Mouse (Mus musculus): ENCODE results near the gene Fmnl3. TPM values are rescaled to one million over a fixed set of nuclear protein-coding genes. Genes with fewer than 3 reads are reported as not detected.

Fmnl3 gene
- polyA plus RNA-seq (2015; fragmentation: Nextera tagmentation; extraction: Ambion mirVana) = 29.0 and 29.5 TPM in 2 replicates

DNA sequence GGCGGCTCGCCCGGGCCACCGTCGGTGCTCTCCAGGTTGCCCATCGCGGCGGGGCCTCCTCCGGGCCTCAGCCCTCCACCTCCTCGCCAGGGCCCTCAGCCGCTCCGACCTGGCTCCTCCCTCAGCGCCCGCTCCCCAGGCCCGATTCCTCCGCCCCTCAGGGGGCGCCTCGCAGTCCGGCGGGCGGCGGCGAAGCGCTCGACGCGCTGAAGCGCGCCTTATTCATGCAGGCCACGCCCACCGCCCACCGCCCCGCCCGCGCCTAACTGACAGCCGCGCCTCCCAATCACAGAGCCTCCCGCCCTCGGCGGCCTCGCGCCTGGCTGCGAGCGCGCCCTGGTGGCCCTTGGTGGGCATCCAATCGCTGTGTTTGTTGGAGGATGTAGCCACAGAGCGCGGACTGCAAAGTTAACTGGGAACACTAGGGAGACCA, at the start of gene Fmnl3:
Gene Fmnl3 (minus strand): TSS at position 224 of the 433 bp plus-strand sequence.
- peak within 1 kb of the TSS; percentile 82 for H3K4me3 ChIP-seq
- peak; percentile 95 for ATAC-seq (ENCODE audit: insufficient number of reproducible peaks, insufficient read depth, low FRiP score, low TSS enrichment, low read depth)
- H3K27me3 ChIP-seq = no peaks in the 10 kb centered on the region
- H3K9ac ChIP-seq = peak within 1 kb of the TSS; percentile 85
- H3K9me3 ChIP-seq = no peaks in the 10 kb centered on the region
- peak within 1 kb of the TSS; percentile 62 for H3K4me2 ChIP-seq
- H3K4me1 ChIP-seq = peaks cover 16% of the 10 kb centered on the region
- H3K27ac ChIP-seq = peak within 1 kb of the TSS; percentile 96
- H3K36me3 ChIP-seq = no peaks in the 10 kb centered on the region
- under 1% methylated on average over 48 of the region's 48 CpGs for WGBS

DNA sequence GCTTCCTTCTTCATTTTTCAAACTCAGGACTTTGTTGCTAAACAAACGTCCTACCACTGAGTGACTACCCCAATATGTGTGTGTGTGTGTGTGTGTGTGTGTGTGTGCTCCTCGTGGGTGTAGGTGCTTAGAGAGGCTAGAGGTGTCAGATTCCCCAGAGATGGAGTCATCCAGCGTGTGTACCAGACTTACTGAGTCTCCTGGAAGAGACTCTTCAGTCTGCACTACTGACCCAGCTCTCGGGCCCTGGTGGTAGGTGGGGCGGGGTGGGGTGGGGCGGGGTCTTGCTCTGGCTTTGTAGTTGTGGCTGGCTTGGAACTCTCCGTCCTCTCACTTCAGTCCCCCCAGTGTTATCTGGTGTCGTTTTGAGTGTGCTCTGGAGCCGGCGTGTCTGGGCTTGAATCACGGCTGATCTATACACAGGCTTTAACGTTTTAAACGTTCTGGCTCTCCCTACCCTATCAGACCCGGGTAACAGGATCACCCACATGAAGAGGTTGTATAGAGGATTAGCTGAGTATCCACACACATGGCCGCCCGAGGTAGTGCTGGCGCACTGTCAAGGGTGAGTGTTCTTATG, 47.5 kb upstream of the Fmnl3 start:
- ATAC-seq (ENCODE audit: insufficient number of reproducible peaks, insufficient read depth, low FRiP score, low TSS enrichment, low read depth) = no peak
- Histone ChIP-seq H3K4me1 (peaks cover 33% of the 10 kb centered on the region), H3K36me3 (peaks cover 17% of the 10 kb centered on the region), H3K27me3 (no peaks in the 10 kb centered on the region), H3K27ac (0 out of 2 replicates have a peak overlapping the region, but pooled peaks have one; percentile 41), H3K9me3 (no peaks in the 10 kb centered on the region), H3K4me2 (no peak overlapping the region), H3K4me3 (no peak overlapping the region), H3K9ac (no peak overlapping the region)
- WGBS = 33% methylated on average over 17 of the region's 17 CpGs

DNA sequence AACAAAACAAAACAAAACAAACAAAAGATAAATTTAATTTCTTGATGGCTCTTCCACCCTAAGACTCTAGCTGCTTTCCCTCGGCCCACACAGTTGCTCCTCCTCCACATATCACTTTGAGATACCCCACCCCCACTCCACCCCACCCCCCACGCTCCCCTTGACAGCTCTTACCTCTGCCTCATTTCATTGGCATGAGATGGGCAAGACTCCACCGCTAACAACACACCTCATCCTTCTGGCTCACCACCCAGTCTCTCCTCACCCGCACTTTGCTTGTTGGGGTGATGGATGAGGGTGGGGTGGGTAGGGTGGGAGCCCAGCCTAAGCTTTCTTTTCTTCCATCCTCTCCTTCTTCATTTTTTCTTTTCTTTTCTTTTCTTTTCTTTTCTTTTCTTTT, 46.7 kb upstream of the Fmnl3 start:
- Histone ChIP-seq H3K4me3 (no peak overlapping the region), H3K36me3 (peaks cover 8% of the 10 kb centered on the region), H3K27me3 (no peaks in the 10 kb centered on the region), H3K4me2 (no peak overlapping the region), H3K4me1 (peaks cover 33% of the 10 kb centered on the region), H3K27ac (no peak overlapping the region), H3K9ac (no peak overlapping the region), H3K9me3 (no peaks in the 10 kb centered on the region)
- 49% methylated on average over 4 of the region's 4 CpGs for WGBS
- no peak for ATAC-seq (ENCODE audit: insufficient number of reproducible peaks, insufficient read depth, low FRiP score, low TSS enrichment, low read depth)

DNA sequence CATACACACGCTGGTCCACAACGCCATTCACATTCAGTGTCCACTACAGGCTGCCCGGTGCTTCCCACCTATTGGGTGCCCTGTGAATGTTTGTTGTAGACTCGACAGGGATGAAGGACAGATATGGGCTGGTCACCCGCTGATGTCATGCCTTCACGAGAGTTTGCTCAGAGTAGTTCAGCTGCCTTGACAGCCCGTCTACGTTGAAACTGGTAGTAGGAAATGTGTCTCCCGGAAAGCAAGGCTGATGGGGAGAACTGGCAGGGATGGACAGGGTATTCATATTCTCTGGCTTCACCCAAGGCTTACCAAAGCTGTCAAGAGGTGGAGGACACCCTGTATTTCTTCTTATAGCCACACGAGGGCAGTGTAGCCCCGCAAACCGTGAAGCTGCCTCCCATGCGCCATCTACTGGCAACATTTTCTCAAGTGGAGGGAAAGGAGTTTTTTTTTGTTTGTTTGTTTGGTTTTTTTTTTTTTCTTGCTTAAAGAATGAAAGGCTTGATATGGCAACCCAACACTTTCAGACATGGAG, 46.1 kb upstream of the Fmnl3 start:
- Histone ChIP-seq H3K9ac (no peak overlapping the region), H3K27ac (no peak overlapping the region), H3K36me3 (peaks cover 3% of the 10 kb centered on the region; the same call in 1 of the 2 replicates), H3K4me2 (no peak overlapping the region; the same call in 1 of the 2 replicates), H3K4me3 (peak overlapping the region; percentile 12; the same call in 1 of the 2 replicates), H3K9me3 (no peaks in the 10 kb centered on the region), H3K27me3 (no peaks in the 10 kb centered on the region), H3K4me1 (peaks cover 30% of the 10 kb centered on the region)
- WGBS = 21% methylated on average over 13 of the region's 13 CpGs
- ATAC-seq (ENCODE audit: insufficient number of reproducible peaks, insufficient read depth, low FRiP score, low TSS enrichment, low read depth) = no peak

DNA sequence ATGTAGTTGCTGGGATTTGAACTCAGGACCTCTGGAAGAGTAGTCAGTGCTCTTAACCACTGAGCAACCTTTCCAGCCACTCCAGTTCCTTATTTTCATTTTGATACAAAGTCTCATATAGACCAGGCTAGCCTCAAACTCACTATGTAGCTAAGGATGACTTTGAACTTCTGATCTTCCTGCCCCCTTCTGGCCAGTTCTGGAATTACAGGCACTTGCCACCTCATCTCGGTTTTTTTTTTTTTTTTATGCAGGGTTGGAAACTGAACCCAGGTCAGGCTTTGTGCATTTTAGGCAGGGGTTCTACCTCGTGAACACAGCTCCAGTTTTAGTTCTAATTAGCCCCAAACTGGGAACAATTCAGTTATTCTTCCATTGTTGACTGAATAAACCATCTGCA, 45.5 kb upstream of the Fmnl3 start:
- H3K27ac ChIP-seq = no peak overlapping the region
- H3K4me2 ChIP-seq = no peak overlapping the region
- H3K36me3 ChIP-seq = no peaks in the 10 kb centered on the region
- H3K27me3 ChIP-seq = no peaks in the 10 kb centered on the region
- ATAC-seq (ENCODE audit: insufficient number of reproducible peaks, insufficient read depth, low FRiP score, low TSS enrichment, low read depth) = no peak
- WGBS = 15% methylated on average over 2 of the region's 2 CpGs
- H3K9ac ChIP-seq = no peak overlapping the region
- peaks cover 28% of the 10 kb centered on the region for H3K4me1 ChIP-seq
- H3K9me3 ChIP-seq = no peaks in the 10 kb centered on the region
- no peak overlapping the region for H3K4me3 ChIP-seq

DNA sequence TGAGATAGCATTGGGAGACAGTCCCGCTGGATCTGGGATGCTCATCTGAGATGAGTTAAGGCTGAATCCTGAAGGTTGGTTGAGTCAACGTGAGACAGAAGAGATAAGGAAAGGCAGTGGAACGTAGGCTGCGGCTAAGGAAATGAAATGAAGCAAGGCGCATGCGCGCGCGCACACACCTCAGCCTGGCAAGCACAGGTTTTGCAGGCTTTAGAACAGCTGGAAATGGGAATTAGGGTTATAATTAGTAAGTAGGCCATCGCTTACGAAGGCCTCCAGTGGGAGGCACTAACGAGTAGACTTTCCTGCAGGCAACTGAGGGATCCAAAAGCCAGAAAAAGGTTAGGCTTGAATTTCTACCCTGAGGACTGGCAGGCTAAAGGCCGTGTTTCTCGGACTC, 41.5 kb upstream of the Fmnl3 start:
- H3K27ac ChIP-seq = 0 out of 2 replicates have a peak overlapping the region, but pooled peaks have one; percentile 28
- no peak for ATAC-seq (ENCODE audit: insufficient number of reproducible peaks, insufficient read depth, low FRiP score, low TSS enrichment, low read depth)
- H3K4me1 ChIP-seq = peaks cover 8% of the 10 kb centered on the region; the same call in 1 of the 2 replicates
- peak overlapping the region; percentile 14; the same call in 1 of the 2 replicates for H3K4me2 ChIP-seq
- no peak overlapping the region for H3K4me3 ChIP-seq
- no peak overlapping the region for H3K9ac ChIP-seq
- no peaks in the 10 kb centered on the region for H3K27me3 ChIP-seq
- 53% methylated on average over 14 of the region's 14 CpGs for WGBS
- H3K9me3 ChIP-seq = no peaks in the 10 kb centered on the region
- peaks cover 38% of the 10 kb centered on the region for H3K36me3 ChIP-seq

DNA sequence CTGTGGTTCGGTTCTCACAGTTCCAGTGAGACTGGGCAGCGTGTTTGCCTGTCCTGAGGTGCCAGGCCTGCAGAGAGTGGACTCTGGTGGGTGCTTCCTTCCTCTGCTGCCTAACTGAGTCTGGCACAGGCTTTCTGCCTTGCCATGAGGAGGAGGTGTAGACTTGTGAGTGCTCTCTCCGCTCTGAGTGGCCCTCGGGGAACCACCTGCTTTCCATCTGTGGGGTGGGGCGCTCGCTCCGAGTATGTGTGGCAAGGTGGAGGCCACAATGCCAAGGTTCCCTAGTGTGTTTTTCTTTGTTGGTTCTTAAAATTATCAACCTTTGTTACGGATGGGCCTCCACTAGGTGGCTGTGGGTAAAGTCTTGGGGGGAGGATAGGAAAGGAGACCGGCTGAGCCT, 38.6 kb upstream of the Fmnl3 start:
- Histone ChIP-seq H3K4me3 (no peak overlapping the region), H3K9me3 (no peaks in the 10 kb centered on the region), H3K4me2 (no peak overlapping the region), H3K9ac (no peak overlapping the region), H3K27me3 (no peaks in the 10 kb centered on the region), H3K27ac (no peak overlapping the region), H3K36me3 (peaks cover 67% of the 10 kb centered on the region), H3K4me1 (0 out of 2 replicates have a peak, but pooled peaks cover 4% of the 10 kb centered on the region)
- 92% methylated on average over 9 of the region's 9 CpGs for WGBS
- ATAC-seq (ENCODE audit: insufficient number of reproducible peaks, insufficient read depth, low FRiP score, low TSS enrichment, low read depth) = no peak

DNA sequence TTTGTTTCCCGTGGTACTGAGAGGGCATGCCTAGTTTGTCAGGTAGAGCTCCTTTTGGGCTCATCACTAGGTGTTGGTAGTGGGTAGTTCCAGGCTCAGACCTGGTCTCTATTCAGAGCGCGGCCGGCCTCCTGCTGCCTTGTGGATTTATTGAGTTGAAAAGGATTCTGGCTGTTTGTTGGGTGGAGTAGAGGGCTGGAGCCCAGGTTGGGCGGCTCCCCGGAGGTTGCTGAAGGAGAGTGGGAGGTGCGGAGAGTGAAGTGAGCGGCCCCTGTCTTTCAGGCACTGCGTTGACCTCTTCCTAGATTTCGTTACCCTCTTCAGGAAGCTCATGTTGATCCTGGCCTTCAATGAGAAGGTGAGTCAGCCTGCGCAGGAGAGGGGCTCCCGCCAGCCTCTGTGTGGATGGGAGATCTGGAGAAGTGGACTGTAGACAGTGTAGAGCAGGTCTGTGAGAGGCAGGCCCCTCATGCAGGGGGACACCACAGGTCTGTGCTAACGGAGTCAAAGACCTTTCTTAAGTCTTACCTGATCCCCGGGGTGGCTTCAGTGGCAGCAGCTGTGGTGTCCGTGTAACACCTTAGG, 36.8 kb upstream of the Fmnl3 start:
- no peak overlapping the region for H3K27ac ChIP-seq
- no peak overlapping the region for H3K4me3 ChIP-seq
- H3K4me2 ChIP-seq = no peak overlapping the region
- WGBS = 92% methylated on average over 15 of the region's 15 CpGs
- 0 out of 2 replicates have a peak, but pooled peaks cover 4% of the 10 kb centered on the region for H3K4me1 ChIP-seq
- ATAC-seq (ENCODE audit: insufficient number of reproducible peaks, insufficient read depth, low FRiP score, low TSS enrichment, low read depth) = no peak
- no peak overlapping the region for H3K9ac ChIP-seq
- H3K9me3 ChIP-seq = no peaks in the 10 kb centered on the region
- H3K36me3 ChIP-seq = peaks cover 84% of the 10 kb centered on the region
- no peaks in the 10 kb centered on the region for H3K27me3 ChIP-seq

DNA sequence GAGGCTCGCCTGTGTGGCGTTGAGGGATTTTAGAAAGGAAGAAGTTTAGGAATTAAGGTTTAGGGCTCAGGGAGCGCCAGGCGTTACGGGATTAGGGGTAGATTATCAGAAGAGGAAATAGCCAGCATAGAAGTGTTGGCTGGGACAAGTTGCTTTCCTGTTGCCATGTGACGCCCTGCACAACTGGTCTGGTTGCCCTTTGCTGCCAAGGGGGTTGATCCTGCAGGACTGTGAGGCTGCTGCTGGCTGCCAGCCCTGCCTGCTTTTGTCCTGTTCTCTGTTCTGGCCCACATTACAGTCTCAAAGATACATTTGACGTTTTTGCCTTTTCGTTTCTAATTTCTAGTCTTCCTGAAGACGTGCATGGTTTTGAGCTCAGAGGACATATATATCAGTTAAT, 34.9 kb upstream of the Fmnl3 start:
- no peaks in the 10 kb centered on the region for H3K27me3 ChIP-seq
- no peak overlapping the region for H3K4me3 ChIP-seq
- H3K9me3 ChIP-seq = no peaks in the 10 kb centered on the region
- 0 out of 2 replicates have a peak, but pooled peaks cover 4% of the 10 kb centered on the region for H3K4me1 ChIP-seq
- WGBS = 89% methylated on average over 9 of the region's 9 CpGs
- H3K9ac ChIP-seq = no peak overlapping the region
- H3K36me3 ChIP-seq = peaks cover 86% of the 10 kb centered on the region
- H3K4me2 ChIP-seq = no peak overlapping the region
- H3K27ac ChIP-seq = no peak overlapping the region
- no peak for ATAC-seq (ENCODE audit: insufficient number of reproducible peaks, insufficient read depth, low FRiP score, low TSS enrichment, low read depth)

DNA sequence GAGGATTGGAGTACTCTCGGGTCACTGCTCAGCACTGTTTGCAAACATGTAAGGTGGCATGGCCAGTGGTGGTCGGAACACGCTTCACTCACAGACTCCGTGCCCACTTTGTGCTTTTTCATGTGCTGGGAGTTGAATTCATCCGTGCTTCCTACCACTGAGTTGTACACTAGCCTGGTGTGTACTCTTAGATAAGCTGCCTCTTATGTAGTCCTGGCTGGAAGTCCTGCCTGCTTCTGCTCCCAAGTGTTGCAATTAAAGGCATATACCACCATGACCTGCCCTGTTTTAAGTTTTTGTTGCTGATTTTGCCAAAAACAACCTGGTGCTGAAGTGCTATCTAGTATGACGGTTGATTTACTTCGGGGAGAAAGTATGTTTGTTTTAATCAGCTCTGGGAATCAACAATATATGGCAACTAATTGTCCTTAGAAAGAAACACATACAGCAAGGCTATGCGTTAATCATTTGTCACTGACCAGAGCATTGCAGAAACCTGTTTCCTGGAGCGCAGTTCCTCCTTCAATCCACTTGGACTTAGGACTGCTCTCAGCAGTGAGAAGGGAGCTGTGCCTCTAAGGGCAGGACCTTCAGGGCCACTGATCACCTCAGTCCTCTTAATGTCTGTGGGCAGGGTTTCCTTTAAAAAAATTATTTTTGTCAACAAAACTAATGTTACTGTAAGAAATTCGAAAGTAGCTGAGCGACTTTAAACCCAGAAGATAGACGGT, 33.0 kb upstream of the Fmnl3 start:
- Histone ChIP-seq H3K27ac (no peak overlapping the region), H3K36me3 (peaks cover 72% of the 10 kb centered on the region), H3K4me2 (no peak overlapping the region), H3K9me3 (no peaks in the 10 kb centered on the region), H3K9ac (no peak overlapping the region), H3K27me3 (no peaks in the 10 kb centered on the region), H3K4me3 (no peak overlapping the region), H3K4me1 (peaks cover 16% of the 10 kb centered on the region; the same call in 1 of the 2 replicates)
- WGBS = 93% methylated on average over 12 of the region's 12 CpGs
- ATAC-seq (ENCODE audit: insufficient number of reproducible peaks, insufficient read depth, low FRiP score, low TSS enrichment, low read depth) = no peak

DNA sequence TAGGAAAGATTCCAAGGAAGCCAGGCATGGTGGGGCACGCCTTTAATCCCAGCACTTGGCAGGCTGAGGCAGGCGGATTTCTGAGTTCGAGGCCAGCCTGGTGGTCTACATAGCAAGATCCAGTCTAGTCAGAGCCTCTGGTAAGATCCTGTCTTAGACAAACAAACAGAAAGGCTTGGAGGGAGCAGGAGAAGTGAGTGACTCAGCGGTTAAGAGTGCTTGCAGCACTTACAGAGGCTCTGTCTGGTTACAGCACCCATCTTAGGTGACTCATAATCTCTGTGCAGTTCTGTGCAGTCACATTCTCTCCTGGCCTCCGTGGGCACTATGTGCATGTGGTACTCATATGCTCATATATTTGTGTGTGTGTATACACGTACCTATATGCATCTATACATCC, 30.3 kb upstream of the Fmnl3 start:
- no peaks in the 10 kb centered on the region for H3K27me3 ChIP-seq
- no peak for ATAC-seq (ENCODE audit: insufficient number of reproducible peaks, insufficient read depth, low FRiP score, low TSS enrichment, low read depth)
- H3K36me3 ChIP-seq = peaks cover 45% of the 10 kb centered on the region
- H3K4me1 ChIP-seq = peaks cover 38% of the 10 kb centered on the region
- no peak overlapping the region for H3K4me3 ChIP-seq
- WGBS = 90% methylated on average over 6 of the region's 6 CpGs
- no peak overlapping the region for H3K4me2 ChIP-seq
- no peaks in the 10 kb centered on the region for H3K9me3 ChIP-seq
- no peak overlapping the region for H3K27ac ChIP-seq
- H3K9ac ChIP-seq = no peak overlapping the region
